Mouse (Mus musculus) liver, adult 2 months (tissue): ENCODE data around the gene Nppc.

Experiments
- CTCF ChIP-seq: fragments of 200-500 bp; IDR thresholded peaks from 2 replicates; pipeline ENCODE4 v1.5.1; 2011; ENCODE audit warnings: low read depth, low read length, control low read depth
- POLR2A ChIP-seq: fragments of 200-500 bp; IDR thresholded peaks from 2 replicates; pipeline ENCODE4 v1.6.1; 2011; ENCODE audit warnings: low read length, control low read depth; ENCODE audit not compliant: insufficient read depth; ENCODE audit errors: extremely low read depth

GRCm38 (mm10) chr1:86719391-86719790 is 49.0 kb upstream of the Nppc start:
- TF ChIP-seq POLR2A (no peak), CTCF (no peak)
